Mouse (Mus musculus): Measurements from ENCODE around the gene Dera. TPM values are rescaled to one million over a fixed set of nuclear protein-coding genes. Genes with fewer than 3 reads are reported as not detected.
A peak's percentile ranks its signal among the peaks of the same experiment; 100 is the strongest.

The Dera gene
- polyA plus RNA-seq, 1 experiment: 41.1 TPM

- TF ChIP-seq FLI1 (IDR thresholded peaks at IDR 0.05; ENCODE audit: low read length): no peak
- TF ChIP-seq GATA1 (IDR thresholded peaks at IDR 0.05; ENCODE audit: borderline replicate concordance, low read length): no peak
- Histone ChIP-seq H3K4me3 (replicated peaks) (no peak overlapping the region), H3K4me1 (peaks cover 5% of the 10 kb centered on the region), H3K9me3 (0 out of 2 replicates have a peak, but pooled peaks cover 4% of the 10 kb centered on the region), H3K27me3 (replicated peaks) (no peaks in the 10 kb centered on the region), H3K36me3 (replicated peaks; ENCODE audit: low read length) (peaks cover 41% of the 10 kb centered on the region)
Observed at GRCm38 (mm10) chr6:137824046-137825021, 70.0 kb downstream of the Dera start.

GRCm38 (mm10) chr6:137825022-137825613 lies 70.8 kb downstream of the Dera start:
- TF ChIP-seq FLI1 (IDR thresholded peaks at IDR 0.05; ENCODE audit: low read length): no peak
- no peak for TF ChIP-seq GATA1 (IDR thresholded peaks at IDR 0.05; ENCODE audit: borderline replicate concordance, low read length)
- H3K9me3 ChIP-seq: 0 out of 2 replicates have a peak, but pooled peaks cover 4% of the 10 kb centered on the region
- H3K4me1 ChIP-seq: peaks cover 5% of the 10 kb centered on the region
- peaks cover 44% of the 10 kb centered on the region for H3K36me3 ChIP-seq (replicated peaks; ENCODE audit: low read length)
- H3K27me3 ChIP-seq (replicated peaks): no peaks in the 10 kb centered on the region
- no peak overlapping the region for H3K4me3 ChIP-seq (replicated peaks)

- H3K4me3 ChIP-seq (replicated peaks): no peak overlapping the region
- H3K4me1 ChIP-seq: peaks cover 16% of the 10 kb centered on the region
- H3K36me3 ChIP-seq (replicated peaks; ENCODE audit: low read length): peaks cover 57% of the 10 kb centered on the region
- H3K27me3 ChIP-seq (replicated peaks): no peaks in the 10 kb centered on the region
- TF ChIP-seq GATA1 (IDR thresholded peaks at IDR 0.05; ENCODE audit: borderline replicate concordance, low read length) (no peak), FLI1 (IDR thresholded peaks at IDR 0.05; ENCODE audit: low read length) (no peak)
- 0 out of 2 replicates have a peak, but pooled peaks cover 4% of the 10 kb centered on the region for H3K9me3 ChIP-seq
Observed at GRCm38 (mm10) chr6:137829056-137829776, 74.9 kb downstream of the Dera start.

GRCm38 (mm10) chr6:137836799-137837198 lies 82.5 kb downstream of the Dera start:
- H3K4me1 ChIP-seq: peaks cover 7% of the 10 kb centered on the region
- no peak overlapping the region for H3K4me3 ChIP-seq (replicated peaks)
- H3K36me3 ChIP-seq (replicated peaks; ENCODE audit: low read length): peaks cover 62% of the 10 kb centered on the region
- peaks cover 6% of the 10 kb centered on the region; the same call in 1 of the 2 replicates for H3K9me3 ChIP-seq
- TF ChIP-seq FLI1 (IDR thresholded peaks at IDR 0.05; ENCODE audit: low read length): no peak
- TF ChIP-seq GATA1 (IDR thresholded peaks at IDR 0.05; ENCODE audit: borderline replicate concordance, low read length): no peak
- H3K27me3 ChIP-seq (replicated peaks): no peaks in the 10 kb centered on the region

- no peaks in the 10 kb centered on the region for H3K27me3 ChIP-seq (replicated peaks)
- peaks cover 37% of the 10 kb centered on the region for H3K36me3 ChIP-seq (replicated peaks; ENCODE audit: low read length)
- H3K4me3 ChIP-seq (replicated peaks): no peak overlapping the region
- peaks cover 42% of the 10 kb centered on the region for H3K9me3 ChIP-seq
- no peaks in the 10 kb centered on the region for H3K4me1 ChIP-seq
- TF ChIP-seq GATA1 (IDR thresholded peaks at IDR 0.05; ENCODE audit: borderline replicate concordance, low read length) (no peak), FLI1 (IDR thresholded peaks at IDR 0.05; ENCODE audit: low read length) (no peak)
Observed at GRCm38 (mm10) chr6:137843337-137843736, 89.0 kb downstream of the Dera start.

- H3K27me3 ChIP-seq (replicated peaks): no peaks in the 10 kb centered on the region
- no peak for TF ChIP-seq FLI1 (IDR thresholded peaks at IDR 0.05; ENCODE audit: low read length)
- no peak for TF ChIP-seq GATA1 (IDR thresholded peaks at IDR 0.05; ENCODE audit: borderline replicate concordance, low read length)
- no peaks in the 10 kb centered on the region for H3K4me1 ChIP-seq
- no peak overlapping the region for H3K4me3 ChIP-seq (replicated peaks)
- no peaks in the 10 kb centered on the region for H3K36me3 ChIP-seq (replicated peaks; ENCODE audit: low read length)
- peaks cover 45% of the 10 kb centered on the region for H3K9me3 ChIP-seq
Observed at GRCm38 (mm10) chr6:137857198-137858194, 103.2 kb downstream of the Dera start.

- no peak for TF ChIP-seq FLI1 (IDR thresholded peaks at IDR 0.05; ENCODE audit: low read length)
- TF ChIP-seq GATA1 (IDR thresholded peaks at IDR 0.05; ENCODE audit: borderline replicate concordance, low read length): no peak
- no peaks in the 10 kb centered on the region for H3K4me1 ChIP-seq
- H3K27me3 ChIP-seq (replicated peaks): no peaks in the 10 kb centered on the region
- no peaks in the 10 kb centered on the region for H3K36me3 ChIP-seq (replicated peaks; ENCODE audit: low read length)
- peak overlapping the region; percentile 1 for H3K4me3 ChIP-seq (replicated peaks)
- H3K9me3 ChIP-seq: peaks cover 9% of the 10 kb centered on the region
Observed at GRCm38 (mm10) chr6:137869903-137870580, 115.7 kb downstream of the Dera start.

GRCm38 (mm10) chr6:137870667-137871066 lies 116.3 kb downstream of the Dera start:
- peaks cover 9% of the 10 kb centered on the region for H3K9me3 ChIP-seq
- TF ChIP-seq FLI1 (IDR thresholded peaks at IDR 0.05; ENCODE audit: low read length) (no peak), GATA1 (IDR thresholded peaks at IDR 0.05; ENCODE audit: borderline replicate concordance, low read length) (no peak)
- H3K36me3 ChIP-seq (replicated peaks; ENCODE audit: low read length): no peaks in the 10 kb centered on the region
- no peaks in the 10 kb centered on the region for H3K4me1 ChIP-seq
- no peaks in the 10 kb centered on the region for H3K27me3 ChIP-seq (replicated peaks)
- H3K4me3 ChIP-seq (replicated peaks): no peak overlapping the region
